32 mouse cellular contexts compared by ENCODE assay signal in the genomic region with DNA sequence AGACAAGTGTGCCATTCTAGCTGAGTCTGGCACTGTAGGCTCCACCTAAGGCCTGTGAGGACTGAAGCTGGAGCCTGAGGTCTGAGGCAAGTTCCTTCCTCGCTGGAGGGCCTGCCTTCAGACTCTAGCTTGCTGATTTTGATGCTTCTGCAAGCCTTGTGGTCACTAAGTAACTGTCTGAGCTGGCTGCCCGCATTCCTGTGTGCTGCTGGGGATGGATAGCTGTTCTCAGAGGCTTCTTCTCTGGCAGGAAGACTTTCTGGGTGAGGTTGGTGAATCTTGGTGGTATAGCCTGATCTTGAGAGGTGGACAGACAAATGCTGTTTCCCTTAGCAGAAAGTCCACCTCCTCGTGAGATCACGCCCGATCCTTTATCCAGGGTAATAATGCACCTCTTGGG. TPM values are rescaled to one million over a fixed set of nuclear protein-coding genes. Genes with fewer than 3 reads are reported as not detected.
DNase-seq lines count a peak whose midpoint lies in the region; ATAC-seq and TF ChIP-seq lines count a peak whose summit lies in the region.
"Had no signal": no experiment of that assay in that cellular context is flagged by ENCODE, and none has a peak within 500 bp of the region (broad histone marks: within the 10 kb centered on the region; RNA-seq: fewer than 3 reads in every experiment).

No protein-coding gene starts in this region.

- no peaks in the 10 kb centered on the region for H3K27me3 ChIP-seq in C2C12 (ENCODE audit: control insufficient read depth, insufficient read depth, insufficient read length)
- H3K27me3 ChIP-seq: CH12.LX; embryonic facial prominence, embryonic 13.5 days; forebrain, embryonic 12.5 days; forebrain, embryonic 15.5 days; heart, embryonic 13.5 days; hindbrain, embryonic 12.5 days; hindbrain, embryonic 15.5 days; Patski had no signal

- intact Hi-C loops in heart, postnatal 10 days (cut with DNase I), result no loop called here

- H3K79me3 ChIP-seq in C2C12 (ENCODE audit: low read depth), result no peaks in the 10 kb centered on the region

- no peak overlapping the region for H3ac ChIP-seq in C2C12 (ENCODE audit: control insufficient read depth, insufficient read length, low read depth)

- H3K4me3 ChIP-seq in C2C12 (ENCODE audit: insufficient read depth, poor library complexity, severe bottlenecking), result no peak overlapping the region
- H3K4me3 ChIP-seq: embryonic facial prominence, embryonic 10.5 days; embryonic facial prominence, embryonic 13.5 days; erythroblast, embryonic 14.5 days; forebrain, embryonic 12.5 days; forebrain, embryonic 15.5 days; heart, adult 2 months; heart, embryonic 10.5 days; heart, embryonic 13.5 days; hindbrain, embryonic 12.5 days; hindbrain, embryonic 15.5 days had no signal

- ATAC-seq in megakaryocyte, adult 5-6 weeks (ENCODE audit: poor library complexity, severe bottlenecking), result no peak
- ATAC-seq: forebrain, embryonic 15.5 days; Patski had no signal

- H3K79me2 ChIP-seq in C2C12 (ENCODE audit: control insufficient read depth, insufficient read depth), result no peaks in the 10 kb centered on the region

- peaks cover 45% of the 10 kb centered on the region for H3K36me3 ChIP-seq in C2C12 (ENCODE audit: control insufficient read depth, insufficient read depth)
- H3K36me3 ChIP-seq: hindbrain, embryonic 15.5 days had no signal

- TF ChIP-seq CTCF in C2C12 (IDR thresholded peaks at IDR 0.05; ENCODE audit: control insufficient read depth, insufficient read depth, insufficient read length), result no peak

- peak; percentile 87 for DNase-seq in heart, adult 11 months
- no peak for DNase-seq in heart, postnatal 10 days
- DNase-seq in layer of hippocampus, adult 9-11 months, result peak; percentile 23
- DNase-seq in layer of hippocampus, adult 9-10 months (ENCODE audit: low spot score), result no peak
- peak; percentile 12 for DNase-seq in telencephalon, adult 2 months (ENCODE audit: low read depth, low spot score)
- DNase-seq: adrenal gland, postnatal 10 days; adrenal gland, postnatal 36 days; cerebellum, adult 11 months; cerebellum, adult 2 months; cerebellum, adult 9-11 months; cerebellum, postnatal 25 days; embryo, embryonic 11 days; gastrocnemius, postnatal 25 days had no signal

TF ChIP-seq in C2C12, 6 proteins besides CTCF, POLR2A, EP300 and RAD21:
- peak; percentile 75 for TF ChIP-seq MYOD1 (IDR thresholded peaks at IDR 0.05; ENCODE audit: control insufficient read depth, insufficient read length, low read depth)
- TF ChIP-seq USF1 (IDR thresholded peaks at IDR 0.05; ENCODE audit: low read depth), result no peak

RNA-seq across cellular contexts. Expression of a gene that starts 29.3 kb away (rescaled TPM):
- total RNA-seq in heart, postnatal 10 days (2021), result 10 to 100 TPM; 11.8 to 13.4 TPM
- 17.9 TPM for polyA plus RNA-seq in C2C12 (2012; fragmentation: generic; extraction: Trizol)
- total RNA-seq in megakaryocyte, adult 5-6 weeks (2015), result 87.4 and 94.5 TPM in 2 replicates
- 63.0 and 74.2 TPM in 2 replicates for total RNA-seq in megakaryocyte, adult 5-6 weeks (2017)
- total RNA-seq: gastrocnemius, adult 8-10 months had no signal

RNA-seq across cellular contexts. Expression of a gene that starts 42.0 kb away (rescaled TPM):
- under 1 TPM in 1 of 2 experiments, not detected in 1; 0.12 TPM for total RNA-seq in heart, postnatal 10 days (2021)
- not detected for polyA plus RNA-seq in C2C12 (2012; fragmentation: generic; extraction: Trizol)
- not detected in 2 replicates for total RNA-seq in megakaryocyte, adult 5-6 weeks (2015)
- 0.15 TPM in 1 of 2 replicates, not detected in the other for total RNA-seq in megakaryocyte, adult 5-6 weeks (2017)
- total RNA-seq: common myeloid progenitor, adult 5-6 weeks; gastrocnemius, adult 8-10 months; gastrocnemius, postnatal 25 days; heart, adult 2 months; heart, postnatal 25 days; hematopoietic stem cell, adult 5-6 weeks had no signal
- polyA plus RNA-seq: embryonic facial prominence, embryonic 10.5 days; embryonic facial prominence, embryonic 13.5 days; erythroblast, embryonic 14.5 days; G1E; heart, adult 2 months had no signal

Comparison
In these comparisons a context has a peak if more than half of its experiments do, and no peak if none do; other contexts are left out.
1. DNase-seq: peak in heart, adult 11 months (single experiment), layer of hippocampus, adult 9-11 months (single experiment) and telencephalon, adult 2 months (single experiment); none in heart, postnatal 10 days (0 of 2) and layer of hippocampus, adult 9-10 months (single experiment).
2. RNA of a gene that starts 29.3 kb away (total RNA-seq): 63.0 to 94.5 TPM in megakaryocyte, adult 5-6 weeks; 11.8 to 13.4 TPM in heart, postnatal 10 days; every median in the first group is over 4 times any median in the second.